Mouse (Mus musculus) layer of hippocampus, adult 18-20 months (tissue): ENCODE data around the gene Cdhr2. TPM values are rescaled to one million over a fixed set of nuclear protein-coding genes. Genes with fewer than 3 reads are reported as not detected.

ENCODE experiments used
- DNase-seq, 2 experiments: peaks; one replicate each; pipeline ENCODE4 v3.0.0; 2022; ENCODE audit warnings: low spot score in 2 of 2
- long read RNA-seq: library from polyadenylated mRNA; stranded (forward); transcript quantifications from one replicate; pipeline ENCODE4 v2.0.0, GENCODE M21; 2021
- total RNA-seq, 2 experiments: library from RNA; stranded (reverse); gene quantifications; 2 replicates each; pipeline ENCODE4 v1.2.3; 2021

The Cdhr2 gene
- under 1 TPM; 0.20 to 0.22 TPM for total RNA-seq
- long read RNA-seq, result 0 reads

- no peak for DNase-seq
These were observed at the start of gene Cdhr2 for GRCm38 (mm10) chr13:54701243-54701642. Gene Cdhr2 (plus strand): TSS chr13:54701461.

DNA sequence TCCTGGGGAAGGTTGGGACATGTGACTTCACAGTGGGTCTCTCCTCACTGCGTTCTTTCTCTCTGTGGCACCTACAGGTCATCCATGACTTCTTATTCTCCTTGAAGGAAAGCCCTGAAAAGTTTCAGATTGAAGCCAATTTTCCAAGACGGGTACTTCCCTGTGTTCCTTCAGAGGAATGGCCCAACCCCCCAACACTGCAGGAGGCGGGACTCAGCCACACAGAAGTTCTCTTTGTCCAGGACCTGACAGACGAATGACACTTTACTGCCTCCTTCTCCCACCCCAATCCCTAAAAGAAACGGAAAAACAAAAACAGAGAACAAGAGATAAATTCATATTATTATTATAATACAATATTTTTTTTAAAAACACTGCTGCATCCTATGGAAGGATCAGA is 40.4 kb upstream of the Cdhr2 start:
- DNase-seq, result no peak

GRCm38 (mm10) chr13:54661358-54661757 is 39.9 kb upstream of the Cdhr2 start:
- DNase-seq, result no peak

DNA sequence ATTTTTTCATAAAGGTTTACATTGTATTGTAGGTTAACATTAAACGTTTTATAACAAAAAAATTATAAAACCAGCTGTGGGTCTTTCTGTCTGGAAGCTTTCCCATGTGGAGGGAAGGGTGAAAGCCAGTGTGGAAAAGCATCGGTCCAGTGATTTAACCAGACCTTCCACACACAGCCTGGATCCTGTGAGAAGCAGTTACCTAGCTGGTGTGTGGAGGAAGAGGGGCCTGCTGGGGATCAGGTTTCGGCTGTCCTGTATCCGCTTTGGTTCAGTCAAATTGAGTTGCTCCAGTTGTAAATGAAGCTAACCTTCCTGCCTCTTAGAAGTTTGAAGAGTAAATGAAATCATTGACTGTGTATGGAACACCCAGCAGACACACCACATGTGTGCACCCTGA is 37.3 kb upstream of the Cdhr2 start:
- no peak for DNase-seq

DNA sequence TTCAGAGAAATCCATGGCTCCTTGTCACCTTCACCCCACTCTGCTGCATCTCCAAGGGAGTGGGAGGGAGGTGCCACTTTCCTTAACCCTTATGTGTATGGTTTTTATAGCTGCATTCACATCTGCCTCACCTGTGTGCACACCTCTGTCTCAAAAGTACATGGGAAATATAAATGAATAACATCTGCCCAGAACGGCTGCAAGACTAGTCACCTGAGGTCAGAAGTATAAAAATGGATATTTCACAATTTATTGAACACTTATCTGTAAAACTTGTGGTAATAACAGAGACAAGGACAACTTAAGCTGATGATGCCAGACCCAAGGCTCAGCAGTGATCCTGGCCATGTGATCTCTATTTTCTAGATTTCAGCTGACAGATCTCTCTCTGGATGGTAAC is 36.8 kb upstream of the Cdhr2 start:
- no peak for DNase-seq

DNA sequence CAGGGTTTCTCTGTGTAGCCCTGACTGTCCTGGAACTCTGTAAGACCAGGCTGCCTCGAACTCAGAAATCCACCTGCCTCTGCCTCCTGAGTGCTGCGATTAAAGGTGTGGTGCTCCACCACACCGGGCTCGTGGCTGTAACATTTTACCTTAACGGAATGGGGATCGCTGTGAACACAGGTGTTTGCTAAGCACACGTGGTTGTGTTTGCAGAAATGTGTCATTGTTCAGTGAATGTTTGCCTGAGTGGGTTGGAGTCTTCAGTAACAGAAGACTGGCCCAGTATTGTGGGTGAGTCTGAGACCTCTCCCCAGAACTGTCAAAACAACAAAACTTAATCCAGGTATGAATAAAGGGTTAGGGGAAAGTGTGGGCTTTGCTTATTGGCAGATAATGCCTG is 36.2 kb upstream of the Cdhr2 start:
- DNase-seq, result no peak

- no peak for DNase-seq
These were observed 30.8 kb upstream of the Cdhr2 start for GRCm38 (mm10) chr13:54670491-54670890.

GRCm38 (mm10) chr13:54675895-54676590 is 25.2 kb upstream of the Cdhr2 start:
- no peak for DNase-seq

DNA sequence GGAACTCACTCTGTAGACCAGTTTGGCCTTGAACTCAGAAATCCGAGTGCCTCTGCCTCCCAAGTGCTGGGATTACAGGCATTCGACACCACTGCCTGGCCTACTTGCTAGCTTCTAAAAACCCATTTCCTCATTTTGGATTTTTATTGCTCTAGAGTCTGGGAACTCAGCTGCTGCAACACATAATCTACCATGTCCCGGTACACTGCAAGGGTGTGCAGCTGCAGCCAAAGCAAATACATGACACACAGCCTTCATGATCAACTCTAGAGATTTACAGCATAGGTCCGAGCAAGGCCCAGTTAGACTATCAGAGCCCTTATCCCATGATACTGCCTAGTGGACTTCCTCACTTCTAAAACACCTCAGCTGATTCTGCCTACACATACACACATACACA is 23.0 kb upstream of the Cdhr2 start:
- DNase-seq, result no peak

GRCm38 (mm10) chr13:54680184-54680853 is 20.9 kb upstream of the Cdhr2 start:
- no peak for DNase-seq

DNA sequence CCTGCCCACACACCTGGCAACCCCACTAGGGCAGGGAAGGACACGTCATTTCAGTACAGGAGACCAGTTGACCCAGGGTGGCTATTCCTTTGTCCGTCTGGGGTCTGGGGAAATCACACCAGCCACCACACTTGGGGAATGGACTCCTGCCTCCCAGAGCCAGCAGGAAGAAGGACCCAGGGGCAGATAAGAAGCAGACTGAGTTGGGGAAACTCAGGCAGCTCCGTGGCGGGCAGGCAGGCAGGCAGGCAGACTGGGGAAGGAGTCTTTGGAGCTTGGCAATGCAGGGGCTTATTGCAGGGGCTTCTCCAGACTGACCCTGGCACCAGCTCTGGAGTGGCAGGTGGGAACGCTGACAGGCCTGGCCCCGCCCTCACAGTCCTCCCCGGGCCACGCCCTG is 20.0 kb upstream of the Cdhr2 start:
- no peak for DNase-seq

DNA sequence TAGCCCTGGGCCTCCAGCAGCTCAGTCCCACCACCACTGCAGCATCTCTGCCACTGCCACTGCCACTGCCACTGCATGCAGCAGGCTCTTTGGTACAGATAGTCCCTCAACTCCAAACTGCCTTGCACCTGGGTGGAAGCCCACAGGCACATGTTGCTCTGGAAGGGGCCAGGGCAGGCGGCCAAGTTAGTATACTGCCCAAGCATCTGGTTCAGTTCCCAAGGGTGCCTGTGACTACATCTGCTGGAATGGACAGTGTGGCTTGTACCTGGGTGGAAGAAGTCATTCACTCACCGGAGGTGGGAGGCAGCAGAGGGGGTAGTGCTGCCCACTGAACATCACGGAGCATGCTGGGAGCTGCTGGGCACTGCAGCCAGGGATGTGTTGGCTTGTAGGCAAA is 18.0 kb upstream of the Cdhr2 start:
- DNase-seq, result no peak

DNA sequence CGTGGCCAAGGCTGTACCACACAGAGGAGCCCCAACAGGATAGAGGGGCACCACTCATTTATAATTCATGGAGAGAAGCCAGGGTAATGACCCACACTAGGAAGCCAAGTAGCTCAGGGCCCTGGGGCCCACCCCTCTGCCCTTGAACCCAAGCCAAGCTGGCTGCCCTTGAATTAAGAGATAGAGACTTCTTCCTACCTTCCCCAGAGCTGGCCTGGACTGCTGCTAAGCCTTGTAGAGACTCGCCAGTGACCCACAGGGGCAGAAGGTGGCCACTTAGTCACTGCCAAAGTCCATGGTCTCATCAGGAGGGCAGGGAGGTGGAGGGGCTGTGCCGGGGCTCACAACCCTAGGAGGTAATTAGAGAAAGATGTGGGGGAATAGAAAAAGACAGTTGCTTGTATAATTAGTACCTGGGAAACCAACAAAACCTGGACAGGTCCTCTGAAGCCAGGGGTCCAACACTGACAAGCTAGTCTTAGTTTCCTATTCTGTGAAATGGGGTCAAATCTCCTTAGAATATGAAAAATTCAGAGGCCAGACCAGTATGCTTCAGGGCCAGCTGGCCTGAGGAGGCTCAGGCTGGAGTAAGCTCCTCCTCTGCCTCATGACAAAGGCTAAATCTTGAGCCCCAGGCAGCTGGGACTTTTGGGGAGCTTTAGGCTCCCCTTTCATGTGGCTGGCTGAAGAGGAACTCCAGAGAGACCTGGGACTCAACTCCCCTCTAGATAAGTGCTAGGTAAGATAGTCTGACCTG is 16.9 kb upstream of the Cdhr2 start:
- DNase-seq, result no peak

DNA sequence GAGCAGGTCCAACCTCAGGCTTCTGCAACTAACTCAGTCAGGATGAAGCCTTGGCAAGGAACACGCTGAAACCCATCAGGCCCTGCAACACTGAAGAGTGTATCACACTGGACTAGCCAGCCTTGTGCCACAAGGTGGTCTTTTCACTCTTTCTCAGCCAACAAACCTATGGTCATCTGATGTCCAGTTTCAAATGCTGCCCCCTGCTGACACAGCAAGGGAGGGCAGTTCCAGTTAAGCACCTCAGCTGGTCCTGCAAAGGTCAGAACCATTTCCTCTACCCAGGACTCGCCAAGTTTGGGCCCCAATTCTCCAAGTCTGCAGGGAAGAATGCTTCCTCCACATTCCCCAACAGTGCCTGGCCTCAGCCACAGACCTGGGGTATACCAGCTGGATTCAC is 16.1 kb upstream of the Cdhr2 start:
- no peak for DNase-seq

DNA sequence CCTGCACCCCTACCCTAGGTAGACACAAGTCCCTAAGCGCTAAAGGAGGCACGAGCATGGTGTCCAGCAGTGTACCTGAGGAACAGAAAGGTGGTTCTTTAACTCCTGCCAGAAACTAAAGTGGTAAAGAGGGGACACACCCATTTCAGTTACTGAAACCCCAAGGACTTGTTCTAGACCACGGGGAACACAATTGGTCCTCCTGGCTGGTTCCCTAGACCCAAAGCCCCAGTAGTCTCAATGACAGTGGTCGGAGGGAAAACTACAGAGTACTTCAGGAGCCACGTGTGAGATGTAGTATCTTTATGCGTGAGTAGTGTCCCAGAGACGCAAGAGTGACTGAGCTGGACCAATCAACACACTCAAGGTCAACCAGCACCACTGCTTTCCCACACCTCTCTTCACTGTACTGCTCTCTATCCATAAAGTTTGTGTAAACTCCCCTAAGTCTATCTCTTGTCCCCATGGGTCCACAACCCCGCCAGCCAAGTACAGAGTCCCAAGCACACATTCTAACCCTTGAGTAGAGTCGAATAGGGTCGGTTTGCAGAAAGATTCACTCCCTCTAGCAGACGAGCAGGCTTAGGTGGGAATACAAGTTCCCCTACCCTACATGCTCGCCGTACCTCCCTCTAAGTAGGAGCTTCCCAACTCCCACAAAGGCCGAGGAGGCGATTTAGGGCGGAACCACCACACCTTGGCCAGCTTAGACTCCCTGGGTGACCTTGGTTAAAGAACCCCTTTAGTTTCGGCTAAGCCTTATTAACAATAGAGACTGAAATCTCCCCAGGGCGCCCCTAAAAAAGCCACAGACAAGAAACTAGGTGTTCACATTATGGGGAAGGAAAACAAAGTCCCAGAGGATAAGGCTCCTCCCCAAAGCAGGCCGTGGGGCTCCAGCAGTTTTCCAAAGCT is 14.9 kb upstream of the Cdhr2 start:
- DNase-seq, result no peak

- peak; percentile 54 to 79 for DNase-seq
These were observed 14.2 kb upstream of the Cdhr2 start for GRCm38 (mm10) chr13:54687096-54687495.

GRCm38 (mm10) chr13:54687575-54688424 is 13.5 kb upstream of the Cdhr2 start:
- peak; percentile 96 to 98 for DNase-seq

DNA sequence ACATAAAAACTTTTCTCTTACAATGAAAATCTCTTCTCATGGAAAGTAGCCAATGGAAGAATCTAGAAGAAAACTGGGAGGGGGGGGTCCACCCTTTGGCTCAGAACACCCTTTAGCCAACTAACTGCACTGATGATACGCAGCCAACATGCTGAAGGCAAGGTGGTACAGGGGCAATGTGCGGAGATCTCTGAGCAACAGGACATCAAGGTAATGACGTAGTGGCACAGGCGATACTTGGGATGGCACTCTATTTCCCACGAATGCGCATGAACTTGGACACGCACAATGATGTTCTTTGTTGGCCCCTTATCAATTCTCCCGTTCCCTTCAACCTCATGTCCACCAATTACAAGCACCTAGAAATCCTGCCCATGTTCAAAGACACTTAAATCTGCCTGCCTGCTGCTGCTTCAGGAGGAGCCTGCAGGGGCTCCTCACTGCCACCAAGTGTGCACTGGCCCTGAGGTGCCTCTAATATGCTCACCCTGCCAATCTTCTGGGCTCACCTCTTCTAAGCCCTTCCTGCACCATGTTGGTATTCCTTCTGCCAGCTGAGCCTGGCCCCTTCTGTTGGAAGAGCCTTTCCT is 11.0 kb upstream of the Cdhr2 start:
- no peak for DNase-seq

DNA sequence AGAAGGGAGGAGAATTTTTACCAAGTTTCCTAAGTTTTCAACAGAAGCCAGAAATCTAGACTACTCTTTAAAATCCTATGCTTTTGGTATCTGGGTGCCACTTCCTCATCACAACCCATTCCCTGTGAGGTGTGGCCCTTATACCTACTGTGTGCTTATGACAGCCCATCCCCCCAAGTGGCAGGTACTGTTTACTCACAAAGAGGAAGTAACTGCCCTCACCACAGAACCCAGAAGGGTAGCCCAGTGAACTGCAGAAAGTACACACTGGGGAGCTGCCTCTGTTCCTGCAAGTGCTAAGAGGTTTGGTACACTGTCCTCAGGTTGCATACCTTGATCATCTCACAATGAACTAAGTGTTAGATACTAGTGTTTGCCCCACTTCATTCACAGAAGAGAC is 9.5 kb upstream of the Cdhr2 start:
- no peak for DNase-seq
